Mouse (Mus musculus) hematopoietic stem cell, adult 5-6 weeks (primary cell): Measurements from ENCODE around the gene Tufm. TPM values are rescaled to one million over a fixed set of nuclear protein-coding genes. Genes with fewer than 3 reads are reported as not detected.
A peak's percentile ranks its signal among the peaks of the same experiment; 100 is the strongest.

ENCODE experiments used
- ATAC-seq, 2 experiments: fragments of 125-278 bp in 1 of 2; replicated peaks in 1 of 2; 2 replicates each; pipeline ENCODE4 v1.8.0; 2016 to 2017; ENCODE audit warnings: inconsistent platforms in 2 of 2, mild to moderate bottlenecking in 2 of 2, moderate number of reproducible peaks in 2 of 2, low read depth in 1 of 2, moderate TSS enrichment in 1 of 2; ENCODE audit not compliant: low FRiP score in 2 of 2, poor library complexity in 2 of 2, severe bottlenecking in 2 of 2, insufficient read depth in 1 of 2, low TSS enrichment in 1 of 2
- total RNA-seq: library from RNA; stranded (forward); fragments of 172-1452, 232-1000 nt; gene quantifications from 2 replicates; pipeline ENCODE4 v1.2.3, GENCODE M21; 2017

Tufm gene
- 48.1 and 99.2 TPM in 2 replicates for total RNA-seq

DNA sequence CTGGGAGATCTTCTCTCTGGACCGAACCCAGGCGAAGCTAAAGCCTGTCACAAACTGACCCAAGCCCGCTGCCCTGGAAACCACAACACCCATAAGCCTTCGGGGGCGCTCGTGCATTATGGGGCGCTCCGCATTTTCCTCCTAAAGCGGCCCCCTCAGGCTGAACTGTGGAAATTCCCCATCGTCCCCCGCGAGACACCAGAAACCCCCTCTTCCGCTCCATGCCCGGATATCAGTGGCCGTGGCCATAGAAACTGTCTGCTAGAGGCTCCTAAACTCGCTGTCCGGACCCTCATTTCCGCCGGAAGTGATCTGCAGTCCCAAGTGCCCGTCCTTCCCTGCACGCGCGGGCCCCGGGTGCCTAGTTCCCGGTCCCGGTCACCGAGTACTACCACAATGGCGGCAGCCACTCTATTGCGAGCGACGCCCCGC is at the start of gene Tufm:
Gene Tufm, plus strand, starts transcription at position 310 of the 432 bp plus-strand sequence.
- ATAC-seq: peak; percentile 84 to 85

DNA sequence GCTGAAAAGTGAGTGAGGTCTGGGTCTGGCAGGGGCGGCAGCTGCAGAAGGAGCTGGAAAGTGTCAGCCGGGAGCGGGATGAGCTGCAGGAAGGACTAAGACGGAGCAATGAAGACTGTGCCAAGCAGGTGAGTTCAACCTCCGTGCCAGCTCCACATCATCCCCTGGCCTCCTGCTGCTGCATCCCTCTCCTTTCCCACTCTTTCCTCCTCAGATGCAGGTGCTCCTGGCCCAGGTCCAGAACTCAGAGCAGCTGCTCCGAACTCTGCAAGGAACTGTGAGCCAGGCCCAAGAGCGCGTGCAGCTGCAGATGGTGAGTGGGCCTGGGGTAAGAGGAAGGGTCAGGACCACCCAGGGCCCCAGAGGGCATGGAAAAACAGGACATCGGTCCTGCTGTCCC is 47.0 kb upstream of the Tufm start:
- ATAC-seq: no peak

DNA sequence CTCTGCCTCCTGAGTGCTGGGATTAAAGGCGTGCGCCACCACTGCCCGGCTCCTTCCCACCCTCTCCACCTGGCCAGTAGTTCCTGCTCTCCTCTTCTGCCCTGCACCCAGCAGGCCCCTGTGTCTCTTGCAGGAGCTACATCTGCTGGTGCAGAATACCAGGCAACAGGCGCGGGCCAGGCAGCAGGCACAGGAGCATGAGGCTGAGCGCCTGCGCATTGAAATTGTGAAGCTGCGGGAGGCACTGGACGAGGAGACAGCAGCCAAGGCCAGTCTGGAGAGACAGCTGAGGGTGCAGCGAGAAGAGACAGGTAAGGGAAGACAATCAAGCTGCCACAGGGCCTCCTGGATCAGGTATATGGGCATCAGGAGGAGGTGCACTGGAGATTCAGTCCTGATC is 43.2 kb upstream of the Tufm start:
- no peak for ATAC-seq

DNA sequence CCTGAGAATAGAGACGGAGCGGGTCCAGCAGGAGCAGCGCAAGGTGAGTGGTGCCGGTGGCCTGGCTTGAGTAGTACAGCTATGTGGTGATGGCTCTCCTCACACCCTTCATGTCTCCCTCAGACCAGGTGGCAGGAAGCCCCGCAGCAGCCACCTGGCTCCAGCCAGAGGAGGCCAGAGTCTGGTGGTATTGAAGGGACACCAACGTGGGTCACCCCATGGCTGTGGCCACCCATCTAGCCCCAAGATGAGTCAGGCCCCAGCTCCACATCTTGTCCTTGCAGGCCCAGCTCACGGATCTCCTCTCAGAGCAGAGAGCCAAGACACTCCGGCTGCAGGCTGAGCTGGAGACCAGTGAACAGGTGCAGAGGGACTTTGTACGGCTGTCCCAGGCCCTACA is 42.6 kb upstream of the Tufm start:
- ATAC-seq: no peak

DNA sequence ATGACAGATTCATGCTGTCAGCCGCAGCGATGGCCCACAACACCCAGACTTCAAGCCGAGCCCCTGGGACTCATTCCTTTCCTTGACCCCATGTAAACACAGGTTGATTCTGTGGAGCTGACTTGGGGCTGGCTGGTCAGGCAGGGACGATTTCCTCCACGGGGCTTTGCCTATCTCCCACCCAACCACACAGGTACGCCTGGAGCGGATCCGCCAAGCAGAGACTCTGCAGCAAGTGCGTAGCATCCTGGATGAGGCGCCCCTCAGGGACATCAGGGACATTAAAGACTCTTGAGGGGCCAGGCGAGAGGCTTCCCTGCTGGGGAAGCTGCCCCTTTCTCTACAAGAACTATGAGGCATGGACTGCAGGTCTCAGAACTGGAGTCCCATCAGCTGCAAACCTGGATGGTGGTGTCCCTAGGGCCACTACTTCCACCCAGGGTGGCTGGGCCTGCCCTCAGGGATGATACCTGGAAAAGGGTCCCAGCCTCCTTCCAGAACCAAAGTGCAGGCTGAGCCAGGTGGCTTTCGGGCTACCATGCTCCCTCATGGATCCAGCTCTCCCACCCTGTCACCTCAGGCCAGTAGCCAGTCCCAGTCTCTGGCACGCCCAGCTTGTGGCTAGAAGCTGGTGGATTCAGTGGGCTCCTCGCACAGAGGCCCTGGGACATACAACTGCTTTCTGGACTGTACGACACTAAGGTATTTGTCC is 41.9 kb upstream of the Tufm start:
- ATAC-seq: no peak

DNA sequence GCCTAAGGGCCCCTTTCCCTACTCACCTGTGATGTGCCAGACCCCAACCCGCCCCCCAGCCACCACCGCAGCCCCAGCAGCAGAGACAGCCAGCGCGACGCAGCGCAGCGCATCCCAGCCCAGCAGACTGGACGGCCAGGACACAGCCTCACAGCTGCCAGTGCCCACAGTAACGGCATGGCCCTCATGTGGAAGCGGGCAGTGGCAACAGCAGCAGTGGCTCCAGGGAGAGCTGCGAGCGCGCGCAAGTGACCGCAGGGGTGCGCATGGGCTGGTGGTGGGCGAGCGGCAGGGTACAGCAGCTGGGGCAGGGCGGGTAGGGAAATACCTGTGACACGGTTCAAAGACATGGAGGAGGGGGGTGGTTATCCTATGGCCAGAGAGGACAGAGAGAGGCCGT is 40.9 kb upstream of the Tufm start:
- no peak for ATAC-seq

DNA sequence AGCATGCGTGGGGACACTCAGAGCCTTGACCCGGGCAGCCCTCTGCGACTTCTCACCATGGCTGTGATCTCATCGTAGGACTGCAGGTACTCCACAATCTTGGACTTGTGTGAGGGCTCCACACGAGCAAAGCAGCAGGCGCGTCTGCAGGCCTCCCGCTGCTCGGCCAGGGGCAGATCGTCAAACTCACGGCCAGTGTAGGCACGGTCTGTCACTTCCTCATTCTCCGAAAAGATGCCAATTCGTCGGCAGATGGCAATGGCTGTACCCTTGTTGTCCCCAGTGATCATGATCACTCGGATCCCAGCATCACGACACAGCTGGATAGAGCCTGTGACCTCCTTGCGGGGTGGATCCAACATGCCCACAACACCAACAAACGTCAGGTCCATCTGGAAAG is 38.7 kb upstream of the Tufm start:
- peak; percentile 29 to 66; a peak in 2 of 4 replicates for ATAC-seq

DNA sequence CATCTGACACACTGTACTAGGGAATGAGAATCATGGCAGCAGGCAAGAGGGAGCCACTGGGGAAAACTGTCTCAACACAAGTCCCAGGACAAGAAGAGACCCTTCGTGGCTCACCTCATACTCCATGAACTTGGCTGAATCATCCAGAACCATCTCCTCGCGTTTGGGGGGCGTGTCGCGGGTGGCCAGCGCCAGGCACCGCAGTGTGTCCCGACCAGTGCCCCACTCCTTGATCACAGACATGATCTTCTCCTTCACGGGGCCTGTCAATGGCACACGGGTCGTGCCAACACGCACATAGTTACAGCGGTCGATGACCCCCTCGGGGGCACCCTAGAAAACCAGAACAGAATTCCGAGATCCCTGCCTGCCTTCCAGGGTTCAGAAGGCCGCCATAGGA is 37.2 kb upstream of the Tufm start:
- no peak for ATAC-seq

DNA sequence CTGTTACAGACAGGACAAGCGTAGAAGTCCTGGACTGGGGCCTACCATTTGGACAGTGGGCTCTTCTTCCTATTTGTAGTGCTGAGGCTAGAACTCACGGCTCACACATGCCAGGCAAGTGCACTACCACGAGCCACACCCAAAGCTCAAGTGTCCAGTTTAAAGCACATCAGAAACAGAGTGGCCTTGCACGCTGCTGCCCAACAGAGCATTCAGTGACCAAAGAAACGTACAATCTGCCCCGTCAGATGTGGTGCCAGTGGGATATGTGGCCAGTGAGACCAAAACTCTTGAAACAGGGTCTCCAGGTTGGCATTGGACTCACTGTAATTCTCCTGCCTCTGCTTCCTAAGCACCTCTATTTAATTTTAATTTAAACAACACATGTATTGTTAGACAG is 36.5 kb upstream of the Tufm start:
- no peak for ATAC-seq

DNA sequence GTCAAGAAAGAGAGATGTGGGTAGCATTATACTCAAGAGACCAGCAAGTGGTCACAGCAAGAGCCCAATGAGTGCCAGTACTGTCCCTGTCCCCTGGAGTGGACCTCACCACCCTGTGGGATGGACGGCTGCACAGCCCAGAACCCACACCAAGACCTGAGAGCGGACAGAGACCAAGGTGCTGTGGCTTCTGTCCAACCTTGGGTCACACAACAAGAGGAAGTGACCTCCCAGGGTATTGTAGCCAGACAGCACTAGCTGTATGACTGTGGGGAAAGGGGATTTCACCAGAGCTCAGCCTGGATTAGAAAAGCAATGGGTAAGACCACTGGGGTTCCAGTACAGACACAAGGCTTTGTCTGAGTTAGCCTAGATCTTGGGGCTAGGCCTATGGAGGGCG is 34.9 kb upstream of the Tufm start:
- no peak for ATAC-seq

DNA sequence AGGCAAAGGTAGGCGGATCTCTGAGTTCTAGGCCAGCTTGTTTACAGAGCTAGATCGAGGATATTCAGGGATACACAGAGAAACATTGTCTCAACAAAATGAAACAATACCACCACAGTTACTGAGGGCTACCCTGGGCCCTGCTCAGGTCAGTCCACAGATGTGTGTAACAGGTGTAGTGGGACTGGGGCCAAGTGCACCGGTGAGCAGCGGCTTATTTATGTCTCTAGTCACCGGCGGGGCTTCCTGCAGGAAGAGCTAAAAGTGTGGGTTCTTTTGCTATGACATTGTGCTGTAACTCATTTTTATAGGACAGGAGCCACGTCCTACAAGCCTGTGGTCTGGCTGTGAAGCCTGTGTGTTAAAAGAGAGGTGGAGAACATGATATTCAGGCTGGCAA is 33.3 kb upstream of the Tufm start:
- no peak for ATAC-seq

DNA sequence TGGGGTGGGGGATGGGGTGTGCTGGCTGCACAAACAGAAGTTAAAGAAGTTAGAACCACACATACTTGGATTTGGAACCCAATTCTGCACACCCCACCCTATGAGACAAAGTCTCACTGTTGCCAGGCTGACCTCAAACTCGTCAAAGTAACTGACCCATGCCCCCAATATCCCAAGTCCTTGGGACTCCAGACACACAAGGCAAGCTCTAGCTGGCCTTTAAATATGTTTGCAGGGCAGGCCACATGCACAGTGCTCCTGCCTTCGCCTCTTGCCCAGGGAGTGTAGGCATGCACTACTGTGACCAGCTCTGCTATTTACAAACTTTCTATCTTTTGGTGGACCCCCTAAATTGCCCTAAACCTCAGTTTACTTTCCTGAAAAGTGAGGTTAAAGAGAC is 31.9 kb upstream of the Tufm start:
- no peak for ATAC-seq

DNA sequence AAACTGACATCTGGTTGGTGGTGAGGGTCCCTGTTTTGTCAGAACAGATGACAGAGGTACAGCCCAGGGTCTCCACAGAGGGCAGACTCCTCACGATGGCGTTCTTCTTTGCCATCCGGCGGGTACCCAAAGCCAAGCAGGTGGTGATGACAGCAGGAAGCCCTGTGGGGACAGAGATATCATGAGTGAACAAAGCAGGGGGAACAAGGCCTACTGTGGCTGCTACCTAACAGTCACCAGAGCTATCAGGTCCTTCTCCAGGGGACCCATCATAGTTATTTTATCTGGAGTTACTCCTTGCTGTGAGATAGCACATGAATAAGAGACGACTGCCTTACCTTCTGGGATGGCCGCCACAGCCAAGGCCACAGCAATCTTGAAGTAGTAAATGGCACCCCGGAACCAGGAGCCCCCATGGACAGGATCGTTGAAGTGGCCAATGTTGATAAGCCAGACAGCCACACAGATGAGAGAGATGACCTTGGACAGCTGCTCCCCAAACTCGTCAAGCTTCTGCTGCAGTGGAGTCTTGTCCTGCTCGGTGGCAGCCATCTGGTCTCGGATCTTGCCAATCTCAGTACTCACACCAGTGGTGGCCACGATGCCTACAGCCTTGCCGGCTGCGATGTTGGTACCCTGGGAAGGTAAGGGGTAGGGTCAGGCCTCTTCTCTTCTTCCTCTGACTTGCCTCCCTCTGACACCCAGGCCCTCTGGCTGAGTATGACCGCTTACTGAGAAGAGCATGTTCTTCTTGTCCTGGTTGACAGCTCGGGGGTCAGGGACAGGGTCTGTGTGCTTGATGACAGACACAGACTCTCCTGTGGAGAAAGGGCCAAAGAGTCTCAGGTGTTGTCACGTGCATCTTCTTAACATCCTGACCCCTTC is 30.5 kb upstream of the Tufm start:
- peak in 1 of 2 experiments; percentile 4; a peak in 2 of 4 replicates for ATAC-seq

DNA sequence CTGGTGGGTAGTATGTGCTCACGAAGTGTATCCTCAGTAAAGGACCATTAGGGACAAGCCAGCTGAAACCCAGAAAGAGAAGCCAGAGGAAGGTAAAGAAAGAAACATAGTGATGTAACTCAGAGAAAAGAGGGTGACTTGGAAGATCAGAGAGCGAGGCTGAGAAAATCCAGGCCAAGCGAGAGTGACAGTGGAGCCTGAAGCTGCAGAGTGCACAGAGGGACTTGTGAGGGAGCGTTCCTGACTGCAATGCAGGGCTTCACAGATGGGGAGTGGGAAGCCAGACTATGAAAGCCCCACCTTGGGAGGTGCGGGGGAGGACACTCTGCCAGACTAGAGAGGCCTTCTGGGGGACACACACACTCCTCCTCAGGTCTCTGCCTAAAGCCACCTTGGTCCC is 28.9 kb upstream of the Tufm start:
- ATAC-seq: no peak

DNA sequence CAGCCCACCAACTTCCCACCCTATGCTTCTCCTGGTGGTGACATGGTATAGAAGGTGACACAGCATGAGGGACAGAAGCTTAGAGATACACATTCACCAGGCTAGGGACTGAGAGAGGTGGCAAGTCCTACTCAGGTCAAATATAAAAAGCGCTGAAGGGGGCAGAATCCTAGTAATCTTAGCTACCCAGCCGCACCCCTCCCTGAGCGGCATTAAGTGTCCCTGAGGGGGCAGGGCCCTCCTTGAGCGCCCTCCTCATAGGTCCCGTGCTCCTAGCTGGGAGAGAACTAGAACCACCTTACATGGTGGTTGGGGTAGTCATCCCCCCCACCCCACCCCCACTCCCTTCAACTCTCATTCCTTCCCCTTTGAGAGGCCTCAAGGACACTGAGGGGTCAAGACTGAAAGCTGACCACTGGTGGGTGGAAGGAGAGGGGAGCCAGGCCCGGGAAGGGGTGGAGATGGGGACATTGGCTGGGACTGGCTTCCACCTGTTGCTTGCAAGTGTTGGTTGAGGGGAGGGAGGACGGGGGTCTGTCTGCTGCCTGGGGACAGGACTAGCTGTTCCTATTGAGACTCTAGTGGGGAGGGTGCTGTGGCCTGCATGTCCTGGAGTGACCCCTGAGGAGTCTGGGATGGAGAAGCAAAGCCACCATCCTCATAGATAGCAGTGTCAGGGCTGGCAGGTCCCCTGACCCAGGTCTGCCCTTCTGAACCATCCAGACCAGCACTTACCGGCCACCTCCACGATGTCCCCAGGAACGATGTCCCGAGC is 28.1 kb upstream of the Tufm start:
- ATAC-seq: no peak

DNA sequence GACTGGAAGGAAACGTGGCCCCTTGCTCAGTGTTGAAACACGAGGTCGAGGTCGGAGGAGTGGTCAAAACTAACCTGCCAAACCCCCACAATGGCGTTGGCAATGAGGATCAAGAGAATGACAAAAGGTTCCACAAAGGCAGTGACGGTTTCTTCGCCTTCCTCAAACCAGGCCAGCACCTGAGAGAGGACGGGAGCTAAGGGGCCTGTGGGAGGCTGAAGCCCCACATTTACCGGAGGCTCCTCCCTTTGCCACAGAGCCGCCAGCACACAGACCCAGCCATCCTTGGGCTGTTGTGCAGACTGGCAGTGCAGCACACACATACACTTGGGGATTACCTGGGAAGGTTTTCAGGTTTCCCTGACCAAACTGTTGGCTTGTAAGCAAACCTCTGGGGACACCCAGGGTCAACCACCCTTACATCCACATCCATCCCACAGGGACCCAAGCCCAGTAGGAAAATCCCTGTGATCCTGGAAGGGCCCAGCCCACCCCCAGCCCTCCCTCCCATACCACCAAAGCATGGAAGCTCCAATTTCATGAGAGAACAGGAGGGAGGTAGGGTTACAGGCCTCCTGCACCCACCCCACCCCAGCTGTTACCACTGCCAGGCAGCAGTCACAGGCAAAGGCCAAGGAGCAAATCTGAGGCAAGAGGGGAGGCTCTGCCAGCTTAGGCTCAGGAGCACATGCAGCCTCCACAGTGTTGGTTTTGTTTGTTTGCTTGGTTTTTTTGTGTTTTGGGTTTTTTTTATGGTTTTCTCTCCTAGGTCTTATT is 26.4 kb upstream of the Tufm start:
- ATAC-seq: no peak

DNA sequence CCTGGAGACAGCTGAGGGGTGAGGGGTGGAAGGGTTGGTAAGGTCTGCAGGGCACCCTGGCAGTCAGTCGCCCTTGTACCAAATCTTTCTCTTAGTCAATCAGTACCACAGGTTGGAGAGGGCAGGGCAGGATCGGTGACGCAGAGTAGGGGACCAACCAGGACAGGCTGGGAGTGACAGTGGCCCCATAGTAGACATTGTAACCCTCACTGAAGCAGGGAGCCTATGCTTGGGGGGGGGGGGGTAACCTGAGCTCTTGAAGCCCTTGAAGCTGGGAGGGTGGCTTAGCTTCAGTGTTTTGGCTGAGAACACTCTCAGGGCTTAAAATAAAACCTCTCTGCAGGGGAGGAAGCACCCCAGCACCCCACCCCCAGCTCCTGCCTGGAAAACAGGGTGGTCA is 25.5 kb upstream of the Tufm start:
- no peak for ATAC-seq
